Mouse (Mus musculus): ENCODE measurements around the gene Adgrv1. TPM values are rescaled to one million over a fixed set of nuclear protein-coding genes. Genes with fewer than 3 reads are reported as not detected.

Gene Adgrv1
- polyA plus RNA-seq, 1 experiment from 2014 or later: 9.5 TPM

- no peak for ATAC-seq (replicated peaks)
- H3K9me3 ChIP-seq: no peaks in the 10 kb centered on the region
- H3K36me3 ChIP-seq (replicated peaks): no peaks in the 10 kb centered on the region
- whole genome bisulfite sequencing: 68% methylated on average over 11 of the region's 11 CpGs
- H3K27ac ChIP-seq: no peak overlapping the region
- H3K4me3 ChIP-seq: no peak overlapping the region
- no peak overlapping the region for H3K9ac ChIP-seq
- H3K27me3 ChIP-seq (replicated peaks): no peaks in the 10 kb centered on the region
- no peaks in the 10 kb centered on the region for H3K4me1 ChIP-seq
- H3K4me2 ChIP-seq: no peak overlapping the region
These were observed 280.7 kb downstream of the Adgrv1 start for GRCm38 (mm10) chr13:81352296-81352695.

- Histone ChIP-seq H3K9ac (no peak overlapping the region), H3K27ac (0 out of 2 replicates have a peak overlapping the region, but pooled peaks have one; percentile 17), H3K9me3 (no peaks in the 10 kb centered on the region), H3K27me3 (replicated peaks) (no peaks in the 10 kb centered on the region), H3K4me2 (no peak overlapping the region), H3K4me3 (no peak overlapping the region), H3K36me3 (replicated peaks) (no peaks in the 10 kb centered on the region), H3K4me1 (no peaks in the 10 kb centered on the region)
- 49% methylated on average over 14 of the region's 14 CpGs for WGBS
- ATAC-seq (replicated peaks): 0 out of 2 replicates have a peak, but pooled peaks have one; percentile 56
These were observed 281.3 kb downstream of the Adgrv1 start for GRCm38 (mm10) chr13:81351462-81352155.

DNA sequence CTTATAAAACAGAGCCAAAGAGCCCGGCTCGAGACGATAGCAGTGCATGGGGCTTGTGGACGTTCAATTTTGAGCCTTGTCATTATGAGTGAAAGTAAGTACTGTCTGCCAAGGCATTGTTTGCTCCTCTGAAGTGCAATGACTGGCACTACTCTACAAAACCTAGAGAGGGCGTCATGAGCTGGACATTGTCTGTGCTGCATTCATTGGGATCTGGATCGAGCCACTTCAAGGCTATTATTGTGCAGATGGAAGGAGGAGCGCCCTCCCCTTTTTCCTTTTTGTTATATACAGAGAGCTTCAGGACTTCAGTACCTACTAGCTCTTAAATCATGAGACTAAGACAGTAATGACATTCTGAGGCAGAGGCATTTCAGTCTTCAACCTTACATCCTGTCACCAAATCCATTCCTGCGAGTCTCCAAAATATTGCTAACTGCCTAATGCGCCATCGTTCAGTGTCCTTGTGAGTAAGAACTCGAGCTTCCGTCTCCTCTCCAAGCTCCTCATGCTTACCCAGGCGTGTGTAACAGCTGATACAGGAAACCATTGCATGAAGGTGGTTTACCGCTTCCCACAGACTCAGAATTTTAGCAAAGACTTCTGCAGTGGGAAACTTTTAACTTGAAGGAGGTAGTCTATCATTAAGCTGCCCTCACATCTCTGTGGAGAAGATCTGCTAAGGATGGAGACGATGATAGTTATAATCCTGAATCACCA is 285.5 kb downstream of the Adgrv1 start:
- 89% methylated on average over 15 of the region's 15 CpGs for WGBS
- no peak overlapping the region for H3K4me2 ChIP-seq
- H3K4me1 ChIP-seq: no peaks in the 10 kb centered on the region
- no peak overlapping the region for H3K4me3 ChIP-seq
- no peak overlapping the region for H3K9ac ChIP-seq
- H3K9me3 ChIP-seq: no peaks in the 10 kb centered on the region
- no peaks in the 10 kb centered on the region for H3K36me3 ChIP-seq (replicated peaks)
- no peak for ATAC-seq (replicated peaks)
- no peak overlapping the region for H3K27ac ChIP-seq
- H3K27me3 ChIP-seq (replicated peaks): no peaks in the 10 kb centered on the region

GRCm38 (mm10) chr13:81342987-81343596 is 289.9 kb downstream of the Adgrv1 start:
- H3K27ac ChIP-seq: no peak overlapping the region
- H3K4me1 ChIP-seq: no peaks in the 10 kb centered on the region
- no peak overlapping the region for H3K4me3 ChIP-seq
- H3K36me3 ChIP-seq (replicated peaks): no peaks in the 10 kb centered on the region
- no peak for ATAC-seq (replicated peaks)
- no peak overlapping the region for H3K9ac ChIP-seq
- no peaks in the 10 kb centered on the region for H3K9me3 ChIP-seq
- H3K27me3 ChIP-seq (replicated peaks): no peaks in the 10 kb centered on the region
- no peak overlapping the region for H3K4me2 ChIP-seq
- WGBS: 90% methylated on average over 2 of the region's 2 CpGs

GRCm38 (mm10) chr13:81335241-81335640 is 297.7 kb downstream of the Adgrv1 start:
- Histone ChIP-seq H3K27ac (no peak overlapping the region), H3K36me3 (replicated peaks) (no peaks in the 10 kb centered on the region), H3K9me3 (no peaks in the 10 kb centered on the region), H3K27me3 (replicated peaks) (no peaks in the 10 kb centered on the region), H3K4me3 (no peak overlapping the region), H3K4me1 (no peaks in the 10 kb centered on the region), H3K9ac (no peak overlapping the region), H3K4me2 (no peak overlapping the region)
- 78% methylated on average over 1 of the region's 1 CpGs for WGBS
- ATAC-seq (replicated peaks): no peak

DNA sequence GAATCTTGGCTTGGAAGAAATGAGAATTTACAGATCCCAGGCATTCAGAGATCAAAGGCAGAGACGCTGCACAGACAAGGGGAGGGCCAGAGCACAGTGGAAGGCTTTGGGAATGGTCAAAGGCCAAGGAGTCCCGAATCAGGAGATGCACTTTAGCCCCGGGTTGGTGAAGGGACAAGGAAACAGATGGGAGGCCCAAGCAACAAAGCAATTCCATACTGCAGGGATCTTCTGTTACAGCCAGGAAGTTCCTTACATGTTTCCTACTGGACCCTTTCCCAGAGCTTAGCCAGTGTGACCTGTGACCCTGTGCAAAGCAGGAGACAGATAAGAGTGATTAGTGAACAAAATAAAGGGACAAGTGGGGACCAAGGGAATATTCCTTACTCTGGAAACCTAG is 300.9 kb downstream of the Adgrv1 start:
- Histone ChIP-seq H3K27ac (no peak overlapping the region), H3K4me2 (no peak overlapping the region), H3K9me3 (no peaks in the 10 kb centered on the region), H3K27me3 (replicated peaks) (no peaks in the 10 kb centered on the region), H3K36me3 (replicated peaks) (no peaks in the 10 kb centered on the region), H3K9ac (no peak overlapping the region), H3K4me1 (no peaks in the 10 kb centered on the region), H3K4me3 (no peak overlapping the region)
- ATAC-seq (replicated peaks): no peak
- WGBS: 44% methylated on average over 3 of the region's 3 CpGs

DNA sequence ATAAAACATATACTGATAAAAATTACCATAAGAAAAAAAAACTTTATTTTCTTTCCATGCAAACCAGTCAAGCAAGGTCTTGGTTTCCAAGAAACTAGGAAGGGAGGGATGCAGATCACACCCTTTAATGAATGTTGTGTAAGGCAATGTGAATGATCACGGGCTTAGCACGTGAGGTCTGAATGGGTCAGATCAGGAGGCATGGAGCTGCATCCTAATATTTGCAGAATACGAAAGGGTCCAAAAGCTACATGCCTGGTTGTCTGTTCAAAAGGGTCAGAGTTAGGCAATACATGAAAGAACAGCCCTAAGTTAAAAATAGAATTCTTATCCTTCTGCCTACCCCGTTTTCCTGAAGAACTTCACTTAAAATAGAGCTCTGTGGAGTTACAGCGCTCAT is 303.2 kb downstream of the Adgrv1 start:
- no peaks in the 10 kb centered on the region for H3K4me1 ChIP-seq
- 90% methylated on average over 5 of the region's 5 CpGs for WGBS
- no peak overlapping the region for H3K27ac ChIP-seq
- no peaks in the 10 kb centered on the region for H3K36me3 ChIP-seq (replicated peaks)
- H3K9me3 ChIP-seq: no peaks in the 10 kb centered on the region
- no peaks in the 10 kb centered on the region for H3K27me3 ChIP-seq (replicated peaks)
- no peak overlapping the region for H3K4me3 ChIP-seq
- no peak for ATAC-seq (replicated peaks)
- no peak overlapping the region for H3K9ac ChIP-seq
- no peak overlapping the region for H3K4me2 ChIP-seq

GRCm38 (mm10) chr13:81328181-81328580 is 304.8 kb downstream of the Adgrv1 start:
- Histone ChIP-seq H3K4me1 (no peaks in the 10 kb centered on the region), H3K36me3 (replicated peaks) (no peaks in the 10 kb centered on the region), H3K9ac (no peak overlapping the region), H3K4me2 (no peak overlapping the region), H3K27ac (no peak overlapping the region), H3K27me3 (replicated peaks) (no peaks in the 10 kb centered on the region), H3K9me3 (no peaks in the 10 kb centered on the region), H3K4me3 (no peak overlapping the region)
- 94% methylated on average over 1 of the region's 1 CpGs for WGBS
- no peak for ATAC-seq (replicated peaks)

- Histone ChIP-seq H3K4me3 (no peak overlapping the region), H3K36me3 (replicated peaks) (no peaks in the 10 kb centered on the region), H3K4me1 (no peaks in the 10 kb centered on the region), H3K4me2 (no peak overlapping the region), H3K27me3 (replicated peaks) (no peaks in the 10 kb centered on the region), H3K9ac (no peak overlapping the region), H3K9me3 (no peaks in the 10 kb centered on the region), H3K27ac (no peak overlapping the region)
- no peak for ATAC-seq (replicated peaks)
- WGBS: 88% methylated on average over 2 of the region's 2 CpGs
These were observed 307.2 kb downstream of the Adgrv1 start for GRCm38 (mm10) chr13:81325606-81326215.

DNA sequence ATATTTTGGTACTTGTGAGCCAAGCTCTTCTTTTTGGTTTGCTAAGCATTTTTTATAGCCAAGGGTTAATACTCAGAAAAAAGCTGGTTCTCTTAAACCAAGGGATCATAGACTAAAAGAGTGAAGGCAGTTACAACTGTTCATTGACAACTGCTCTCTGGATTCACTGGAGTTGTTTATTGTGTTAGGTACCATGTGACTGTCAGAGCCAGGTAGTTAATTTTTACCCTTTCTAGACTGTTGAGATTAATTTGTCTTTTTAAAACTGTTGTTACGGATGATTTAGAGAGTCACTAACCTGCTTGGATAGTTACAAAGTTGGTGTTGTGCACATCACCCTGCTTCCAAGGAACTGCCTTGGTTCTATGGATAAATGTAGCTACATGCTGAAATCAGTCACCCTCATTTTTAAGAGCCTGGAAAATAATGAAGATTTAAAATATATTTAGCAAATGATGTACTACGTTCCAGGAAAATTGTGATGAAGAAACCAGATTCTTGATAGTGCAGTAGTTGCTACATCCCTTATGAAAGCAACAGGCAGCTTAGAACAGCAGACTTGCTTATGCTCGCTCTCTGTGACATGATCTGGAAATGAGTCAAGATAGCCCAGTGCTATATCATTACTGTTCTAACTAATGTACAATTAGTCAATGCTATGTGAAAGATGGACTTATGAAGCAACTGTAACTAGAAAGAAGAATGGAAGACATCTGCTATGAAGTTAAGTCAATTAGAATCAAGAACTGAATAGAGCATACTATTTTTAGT is 309.2 kb downstream of the Adgrv1 start:
- WGBS: 95% methylated on average over 3 of the region's 3 CpGs
- no peak overlapping the region for H3K4me3 ChIP-seq
- H3K4me1 ChIP-seq: no peaks in the 10 kb centered on the region
- ATAC-seq (replicated peaks): no peak
- H3K36me3 ChIP-seq (replicated peaks): no peaks in the 10 kb centered on the region
- H3K4me2 ChIP-seq: no peak overlapping the region
- H3K9me3 ChIP-seq: no peaks in the 10 kb centered on the region
- H3K9ac ChIP-seq: no peak overlapping the region
- H3K27me3 ChIP-seq (replicated peaks): no peaks in the 10 kb centered on the region
- H3K27ac ChIP-seq: no peak overlapping the region

GRCm38 (mm10) chr13:81316581-81316980 is 316.4 kb downstream of the Adgrv1 start:
- no peak for ATAC-seq (replicated peaks)
- no peaks in the 10 kb centered on the region for H3K27me3 ChIP-seq (replicated peaks)
- WGBS: 77% methylated on average over 4 of the region's 4 CpGs

More at GRCm38 (mm10) chr13:81316581-81316980, 316.4 kb downstream of the Adgrv1 start:
- Histone ChIP-seq H3K9me3 (no peaks in the 10 kb centered on the region), H3K36me3 (replicated peaks) (no peaks in the 10 kb centered on the region), H3K27ac (no peak overlapping the region), H3K4me1 (no peaks in the 10 kb centered on the region), H3K9ac (no peak overlapping the region), H3K4me3 (no peak overlapping the region), H3K4me2 (no peak overlapping the region)
